Mouse (Mus musculus): ENCODE data around the gene Igfbpl1. TPM values are rescaled to one million over a fixed set of nuclear protein-coding genes. Genes with fewer than 3 reads are reported as not detected.

Gene Igfbpl1
- total RNA-seq (2021): 1 to 10 TPM; 3.2 to 5.2 TPM
- long read RNA-seq, experiment 1, partial matches to known transcripts: 0 of 3 reads
- long read RNA-seq, experiment 1, other reads (novel, unspliced or antisense): 1 of 3 reads
- long read RNA-seq, experiment 2, partial matches to known transcripts: 0 of 4 reads
- long read RNA-seq, experiment 2, other reads (novel, unspliced or antisense): 2 of 4 reads

- DNase-seq (ENCODE audit: low spot score in 2 of 2): no peak
- H3K27ac ChIP-seq: no peak within 1 kb of the TSS
- H3K4me3 ChIP-seq: peak within 1 kb of the TSS; percentile 40
- no peak for TF ChIP-seq CTCF (conservative IDR thresholded peaks at IDR 0.05)
These were observed at the start of gene Igfbpl1 for GRCm38 (mm10) chr4:45826275-45827040. Gene Igfbpl1 (minus strand): TSS chr4:45826923.

- Histone ChIP-seq H3K4me3 (no peak overlapping the region), H3K27ac (no peak overlapping the region)
- no peak for DNase-seq (ENCODE audit: low spot score in 2 of 2)
- no peak for TF ChIP-seq CTCF (conservative IDR thresholded peaks at IDR 0.05)
These were observed 45.4 kb upstream of the Igfbpl1 start for GRCm38 (mm10) chr4:45872147-45872546.

- H3K27ac ChIP-seq: no peak overlapping the region
- H3K4me3 ChIP-seq: no peak overlapping the region
- no peak for TF ChIP-seq CTCF (conservative IDR thresholded peaks at IDR 0.05)
These were observed 42.5 kb upstream of the Igfbpl1 start for GRCm38 (mm10) chr4:45869021-45869815.

GRCm38 (mm10) chr4:45867416-45867815 is 40.7 kb upstream of the Igfbpl1 start:
- Histone ChIP-seq H3K27ac (no peak overlapping the region), H3K4me3 (no peak overlapping the region)
- no peak for TF ChIP-seq CTCF (conservative IDR thresholded peaks at IDR 0.05)
- no peak for DNase-seq (ENCODE audit: low spot score in 2 of 2)

More at GRCm38 (mm10) chr4:45869021-45869815, 42.5 kb upstream of the Igfbpl1 start:
- DNase-seq (ENCODE audit: low spot score in 2 of 2): no peak

- Histone ChIP-seq H3K4me3 (no peak overlapping the region), H3K27ac (no peak overlapping the region)
- no peak for DNase-seq (ENCODE audit: low spot score in 2 of 2)
- TF ChIP-seq CTCF (conservative IDR thresholded peaks at IDR 0.05): no peak
These were observed 34.4 kb upstream of the Igfbpl1 start for GRCm38 (mm10) chr4:45861160-45861559.

- no peak overlapping the region for H3K4me3 ChIP-seq
- TF ChIP-seq CTCF (conservative IDR thresholded peaks at IDR 0.05): peak; percentile 97
- peak; percentile 75 to 86 for DNase-seq (ENCODE audit: low spot score in 2 of 2)
- H3K27ac ChIP-seq: no peak overlapping the region
These were observed 29.2 kb upstream of the Igfbpl1 start for GRCm38 (mm10) chr4:45855803-45856424.

- DNase-seq (ENCODE audit: low spot score in 2 of 2): no peak
- H3K4me3 ChIP-seq: no peak overlapping the region
- H3K27ac ChIP-seq: no peak overlapping the region
- TF ChIP-seq CTCF (conservative IDR thresholded peaks at IDR 0.05): no peak
These were observed 26.9 kb upstream of the Igfbpl1 start for GRCm38 (mm10) chr4:45853496-45854246.

GRCm38 (mm10) chr4:45851640-45852051 is 24.9 kb upstream of the Igfbpl1 start:
- TF ChIP-seq CTCF (conservative IDR thresholded peaks at IDR 0.05): no peak
- Histone ChIP-seq H3K27ac (no peak overlapping the region), H3K4me3 (no peak overlapping the region)
- no peak for DNase-seq (ENCODE audit: low spot score in 2 of 2)

GRCm38 (mm10) chr4:45849419-45849818 is 22.7 kb upstream of the Igfbpl1 start:
- DNase-seq (ENCODE audit: low spot score in 2 of 2): no peak
- H3K27ac ChIP-seq: no peak overlapping the region
- no peak for TF ChIP-seq CTCF (conservative IDR thresholded peaks at IDR 0.05)
- H3K4me3 ChIP-seq: no peak overlapping the region

GRCm38 (mm10) chr4:45848825-45849156 is 22.1 kb upstream of the Igfbpl1 start:
- Histone ChIP-seq H3K27ac (no peak overlapping the region), H3K4me3 (no peak overlapping the region)
- no peak for DNase-seq (ENCODE audit: low spot score in 2 of 2)
- TF ChIP-seq CTCF (conservative IDR thresholded peaks at IDR 0.05): no peak

GRCm38 (mm10) chr4:45848109-45848824 is 21.5 kb upstream of the Igfbpl1 start, which contains the start of gene Stra6l:
Gene Stra6l (plus strand): TSS chr4:45848664.
- TF ChIP-seq CTCF (conservative IDR thresholded peaks at IDR 0.05): no peak
- no peak within 1 kb of the TSS for H3K27ac ChIP-seq
- DNase-seq (ENCODE audit: low spot score in 2 of 2): no peak
- no peak within 1 kb of the TSS for H3K4me3 ChIP-seq

GRCm38 (mm10) chr4:45846263-45846662 is 19.5 kb upstream of the Igfbpl1 start:
- H3K4me3 ChIP-seq: no peak overlapping the region
- TF ChIP-seq CTCF (conservative IDR thresholded peaks at IDR 0.05): no peak
- no peak overlapping the region for H3K27ac ChIP-seq
- DNase-seq (ENCODE audit: low spot score in 2 of 2): no peak
